Mouse (Mus musculus) heart, postnatal 0 days (tissue): ENCODE results near the gene Arhgef28.

Source experiments
- CTCF ChIP-seq: IDR thresholded peaks from 2 replicates; pipeline ENCODE4 v1.5.1; 2016; ENCODE audit warnings: antibody characterized with exemption, control low read depth, low read depth
- EP300 ChIP-seq: IDR thresholded peaks from 2 replicates; pipeline ENCODE4 v1.6.1; 2016; ENCODE audit warnings: antibody characterized with exemption, low read depth

DNA sequence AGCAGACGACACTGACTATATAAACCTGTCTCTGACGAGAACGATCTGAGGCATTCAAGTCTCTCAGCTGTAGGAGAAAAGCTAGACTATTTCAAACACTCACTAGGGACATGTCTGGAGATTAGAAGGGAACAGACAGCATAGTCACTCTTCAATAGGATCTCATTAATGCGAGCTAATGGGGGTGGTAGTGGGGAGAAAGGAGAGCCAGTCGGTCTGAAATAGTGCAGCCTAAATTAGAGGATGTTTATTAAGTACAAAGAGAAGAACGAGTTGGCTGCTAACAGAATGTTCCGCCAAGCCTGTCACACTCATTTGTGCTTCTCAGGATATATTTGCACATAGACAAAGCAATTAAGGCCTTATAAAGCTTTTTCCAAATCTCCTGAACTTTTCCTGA is 49.6 kb downstream of the Arhgef28 start:
- TF ChIP-seq CTCF (no peak), EP300 (no peak)
